Mouse (Mus musculus): Measurements from ENCODE around the gene Izumo2. TPM values are rescaled to one million over a fixed set of nuclear protein-coding genes. Genes with fewer than 3 reads are reported as not detected.

The Izumo2 gene
- total and polyA plus RNA-seq, 3 experiments = not detected

- H3K27ac ChIP-seq (ENCODE audit: control insufficient read depth, low read depth, low read length) = no peak overlapping the region
- DNase-seq (ENCODE audit: low read depth, low spot score) = no peak
- no peaks in the 10 kb centered on the region for H3K27me3 ChIP-seq (ENCODE audit: control insufficient read depth in 1 of 2, insufficient read depth in 2 of 2, low read length in 2 of 2)
- no peaks in the 10 kb centered on the region for H3K79me2 ChIP-seq (ENCODE audit: control insufficient read depth, insufficient read depth, low read length, poor library complexity)
- no peaks in the 10 kb centered on the region for H3K9me3 ChIP-seq (replicated peaks; ENCODE audit: insufficient read depth, low read length)
- H3K4me3 ChIP-seq (ENCODE audit: control insufficient read depth in 1 of 2, insufficient read depth in 1 of 2, low read depth in 2 of 2, low read length in 2 of 2) = no peak overlapping the region
- peak; percentile 7 to 41 (median 14); a peak in 4 of 6 replicates for TF ChIP-seq CTCF (IDR thresholded peaks at IDR 0.05 in 2 of 3, conservative IDR thresholded peaks at IDR 0.05 in 1 of 3; ENCODE audit: control insufficient read depth in 1 of 3, insufficient read depth in 1 of 3, low read depth in 2 of 3, low read length in 3 of 3, poor library complexity in 1 of 3, severe bottlenecking in 1 of 3)
- TF ChIP-seq GABPA (IDR thresholded peaks at IDR 0.05; ENCODE audit: low read depth, low read length) = no peak
- H3K9ac ChIP-seq (ENCODE audit: control insufficient read depth, low read depth, low read length, poor library complexity, severe bottlenecking) = no peak overlapping the region
- H3K36me3 ChIP-seq (ENCODE audit: control insufficient read depth in 1 of 2, insufficient read depth in 2 of 2, low read length in 2 of 2) = no peaks in the 10 kb centered on the region
- H3K4me1 ChIP-seq (ENCODE audit: control insufficient read depth in 1 of 2, insufficient read depth in 2 of 2, low read length in 2 of 2) = no peaks in the 10 kb centered on the region
Measured at GRCm38 (mm10) chr7:44674511-44674910, 34.0 kb upstream of the Izumo2 start.

- no peaks in the 10 kb centered on the region for H3K9me3 ChIP-seq (replicated peaks; ENCODE audit: insufficient read depth, low read length)
- no peaks in the 10 kb centered on the region for H3K36me3 ChIP-seq (ENCODE audit: control insufficient read depth in 1 of 2, insufficient read depth in 2 of 2, low read length in 2 of 2)
- DNase-seq (ENCODE audit: low read depth, low spot score) = peak; percentile 47
- no peak overlapping the region for H3K27ac ChIP-seq (ENCODE audit: control insufficient read depth, low read depth, low read length)
- TF ChIP-seq ZMIZ1 (IDR thresholded peaks at IDR 0.05; ENCODE audit: low read depth, low read length) (no peak), ELF1 (IDR thresholded peaks at IDR 0.05; ENCODE audit: low read depth, low read length) (0 out of 2 replicates have a peak, but pooled peaks have one; percentile 61), ZNF384 (IDR thresholded peaks at IDR 0.05; ENCODE audit: low read depth, low read length) (peak; percentile 56), GATA1 (IDR thresholded peaks at IDR 0.05; ENCODE audit: low read depth, low read length) (0 out of 2 replicates have a peak, but pooled peaks have one; percentile 16)
- no peak overlapping the region for H3K9ac ChIP-seq (ENCODE audit: control insufficient read depth, low read depth, low read length, poor library complexity, severe bottlenecking)
- H3K4me3 ChIP-seq (ENCODE audit: control insufficient read depth in 1 of 2, insufficient read depth in 1 of 2, low read depth in 2 of 2, low read length in 2 of 2) = no peak overlapping the region
- no peaks in the 10 kb centered on the region for H3K79me2 ChIP-seq (ENCODE audit: control insufficient read depth, insufficient read depth, low read length, poor library complexity)
- H3K27me3 ChIP-seq (ENCODE audit: control insufficient read depth in 1 of 2, insufficient read depth in 2 of 2, low read length in 2 of 2) = no peaks in the 10 kb centered on the region
- H3K4me1 ChIP-seq (ENCODE audit: control insufficient read depth in 1 of 2, insufficient read depth in 2 of 2, low read length in 2 of 2) = no peaks in the 10 kb centered on the region
Measured at GRCm38 (mm10) chr7:44675171-44675570, 33.4 kb upstream of the Izumo2 start.

GRCm38 (mm10) chr7:44676126-44676525, 32.4 kb upstream of the Izumo2 start:
- 0 out of 4 replicates have a peak overlapping the region, but pooled peaks of 1 of the 2 experiments have one; percentile 10 for H3K4me3 ChIP-seq (ENCODE audit: control insufficient read depth in 1 of 2, insufficient read depth in 1 of 2, low read depth in 2 of 2, low read length in 2 of 2)
- H3K4me1 ChIP-seq (ENCODE audit: control insufficient read depth in 1 of 2, insufficient read depth in 2 of 2, low read length in 2 of 2) = no peaks in the 10 kb centered on the region
- no peaks in the 10 kb centered on the region for H3K9me3 ChIP-seq (replicated peaks; ENCODE audit: insufficient read depth, low read length)
- H3K36me3 ChIP-seq (ENCODE audit: control insufficient read depth in 1 of 2, insufficient read depth in 2 of 2, low read length in 2 of 2) = no peaks in the 10 kb centered on the region
- TF ChIP-seq RCOR1 (IDR thresholded peaks at IDR 0.05; ENCODE audit: low read depth, low read length) = no peak
- no peak for TF ChIP-seq MAZ (IDR thresholded peaks at IDR 0.05; ENCODE audit: low read depth, low read length)
- H3K79me2 ChIP-seq (ENCODE audit: control insufficient read depth, insufficient read depth, low read length, poor library complexity) = no peaks in the 10 kb centered on the region
- H3K9ac ChIP-seq (ENCODE audit: control insufficient read depth, low read depth, low read length, poor library complexity, severe bottlenecking) = no peak overlapping the region
- H3K27ac ChIP-seq (ENCODE audit: control insufficient read depth, low read depth, low read length) = no peak overlapping the region
- H3K27me3 ChIP-seq (ENCODE audit: control insufficient read depth in 1 of 2, insufficient read depth in 2 of 2, low read length in 2 of 2) = no peaks in the 10 kb centered on the region
- no peak for DNase-seq (ENCODE audit: low read depth, low spot score)

GRCm38 (mm10) chr7:44676611-44677010, 31.9 kb upstream of the Izumo2 start:
- Histone ChIP-seq H3K4me1 (ENCODE audit: control insufficient read depth in 1 of 2, insufficient read depth in 2 of 2, low read length in 2 of 2) (no peaks in the 10 kb centered on the region), H3K27ac (ENCODE audit: control insufficient read depth, low read depth, low read length) (no peak overlapping the region), H3K9ac (ENCODE audit: control insufficient read depth, low read depth, low read length, poor library complexity, severe bottlenecking) (no peak overlapping the region), H3K27me3 (ENCODE audit: control insufficient read depth in 1 of 2, insufficient read depth in 2 of 2, low read length in 2 of 2) (no peaks in the 10 kb centered on the region), H3K79me2 (ENCODE audit: control insufficient read depth, insufficient read depth, low read length, poor library complexity) (no peaks in the 10 kb centered on the region), H3K36me3 (ENCODE audit: control insufficient read depth in 1 of 2, insufficient read depth in 2 of 2, low read length in 2 of 2) (no peaks in the 10 kb centered on the region), H3K4me3 (ENCODE audit: control insufficient read depth in 1 of 2, insufficient read depth in 1 of 2, low read depth in 2 of 2, low read length in 2 of 2) (no peak overlapping the region), H3K9me3 (replicated peaks; ENCODE audit: insufficient read depth, low read length) (no peaks in the 10 kb centered on the region)
- DNase-seq (ENCODE audit: low read depth, low spot score) = no peak
- no peak for TF ChIP-seq MYB (IDR thresholded peaks at IDR 0.05; ENCODE audit: low read depth, low read length)
- no peak for TF ChIP-seq RCOR1 (IDR thresholded peaks at IDR 0.05; ENCODE audit: low read depth, low read length)
- TF ChIP-seq E2F4 (IDR thresholded peaks at IDR 0.05; ENCODE audit: borderline replicate concordance, low read depth, low read length) = no peak
- no peak for TF ChIP-seq KAT2A (conservative IDR thresholded peaks at IDR 0.05; ENCODE audit: low read depth, low read length)
- TF ChIP-seq RAD21 (IDR thresholded peaks at IDR 0.05; ENCODE audit: low read depth, low read length) = no peak
- no peak for TF ChIP-seq TAL1 (IDR thresholded peaks at IDR 0.05; ENCODE audit: low read length)
- TF ChIP-seq MYC (IDR thresholded peaks at IDR 0.05; ENCODE audit: low read depth, low read length) = no peak
- TF ChIP-seq ELF1 (IDR thresholded peaks at IDR 0.05; ENCODE audit: low read depth, low read length) = no peak
- no peak for TF ChIP-seq ZKSCAN1 (IDR thresholded peaks at IDR 0.05; ENCODE audit: low read depth, low read length)
- TF ChIP-seq UBTF (IDR thresholded peaks at IDR 0.05; ENCODE audit: borderline replicate concordance, insufficient read depth, low read depth, low read length) = no peak
- no peak for TF ChIP-seq GATA1 (IDR thresholded peaks at IDR 0.05; ENCODE audit: low read depth, low read length)
- no peak for TF ChIP-seq CHD1 (IDR thresholded peaks at IDR 0.05; ENCODE audit: low read depth, low read length)
- no peak for TF ChIP-seq NRF1 (IDR thresholded peaks at IDR 0.05; ENCODE audit: insufficient read depth, low read depth, low read length, poor library complexity, severe bottlenecking)
- no peak for TF ChIP-seq USF2 (IDR thresholded peaks at IDR 0.05; ENCODE audit: borderline replicate concordance in 1 of 2, insufficient read depth in 1 of 2, low read depth in 1 of 2, low read length in 2 of 2)
- no peak for TF ChIP-seq CTCF (IDR thresholded peaks at IDR 0.05 in 2 of 3, conservative IDR thresholded peaks at IDR 0.05 in 1 of 3; ENCODE audit: control insufficient read depth in 1 of 3, insufficient read depth in 1 of 3, low read depth in 2 of 3, low read length in 3 of 3, poor library complexity in 1 of 3, severe bottlenecking in 1 of 3)

Data from MEL (cell line).